Mouse (Mus musculus) liver, embryonic 12.5 days (tissue): ENCODE data around the gene Gm42791. TPM values are rescaled to one million over a fixed set of nuclear protein-coding genes. Genes with fewer than 3 reads are reported as not detected.

Experiments used
- ATAC-seq: fragments of 200-750 bp; cut with Nextera tagmentation; 2 replicates; pipeline ENCODE4 v1.8.0; 2017; ENCODE audit warnings: moderate number of reproducible peaks, mild to moderate bottlenecking, moderate library complexity
- H3K27ac ChIP-seq: fragments of 300-500 bp; sonication (generic); 2 replicates; pipeline ENCODE4 v1.5.1; 2016; ENCODE audit warnings: mild to moderate bottlenecking
- H3K27me3 ChIP-seq: fragments of 300-500 bp; sonication (generic); replicated peaks from 2 replicates; pipeline ENCODE4 v1.6.1; 2016; ENCODE audit warnings: mild to moderate bottlenecking, moderate library complexity
- H3K36me3 ChIP-seq: fragments of 300-500 bp; sonication (generic); 2 replicates; pipeline ENCODE4 v1.6.1; 2016; ENCODE audit warnings: mild to moderate bottlenecking, moderate library complexity
- H3K4me1 ChIP-seq: fragments of 300-500 bp; sonication (generic); 2 replicates; pipeline ENCODE4 v1.6.1; 2016
- H3K4me2 ChIP-seq: fragments of 300-500 bp; sonication (generic); 2 replicates; pipeline ENCODE4 v1.6.1; 2016; ENCODE audit warnings: mild to moderate bottlenecking, moderate library complexity
- H3K4me3 ChIP-seq: fragments of 300-500 bp; sonication (generic); 2 replicates; pipeline ENCODE4 v1.5.1; 2016; ENCODE audit warnings: mild to moderate bottlenecking, moderate library complexity
- H3K9ac ChIP-seq: fragments of 300-500 bp; sonication (generic); 2 replicates; pipeline ENCODE4 v1.6.1; 2016; ENCODE audit warnings: mild to moderate bottlenecking, moderate library complexity
- H3K9me3 ChIP-seq: fragments of 300-500 bp; sonication (generic); replicated peaks from 2 replicates; pipeline ENCODE4 v1.6.1; 2016; ENCODE audit warnings: mild to moderate bottlenecking, moderate library complexity
- WGBS: fragments of 180-500 bp; shearing (Covaris S2); methylation state at CpG from one replicate; pipeline ENCODE4 v1.1.7; 2016; ENCODE audit not compliant: insufficient replicate concordance; 5-methylcytosine and 5-hydroxymethylcytosine counted together
- polyA plus RNA-seq: library from polyadenylated mRNA; unstranded; fragments of >200 nt; fragmentation: Nextera tagmentation; extraction: Ambion mirVana; gene quantifications from 2 replicates; pipeline ENCODE4 v1.2.1, GENCODE M21; 2016

Gm42791 gene
- 0.51 and 1.7 TPM in 2 replicates for polyA plus RNA-seq

- Histone ChIP-seq H3K27me3 (no peaks in the 10 kb centered on the region), H3K4me2 (peak within 1 kb of the TSS; percentile 86), H3K27ac (peak within 1 kb of the TSS; percentile 73), H3K4me1 (peaks cover 46% of the 10 kb centered on the region), H3K9me3 (no peaks in the 10 kb centered on the region), H3K36me3 (peaks cover 8% of the 10 kb centered on the region), H3K4me3 (peak within 1 kb of the TSS; percentile 62), H3K9ac (peak within 1 kb of the TSS; percentile 72)
- peak; percentile 76 for ATAC-seq
- WGBS = 4% methylated on average over 33 of the region's 33 CpGs
Observed at GRCm38 (mm10) chr5:148994706-148995414, at the start of gene Gm42791. Gene Gm42791, minus strand, starts transcription at chr5:148995147.

- H3K9me3 ChIP-seq = 0 out of 2 replicates have a peak, but pooled peaks cover 6% of the 10 kb centered on the region
- no peak for ATAC-seq
- no peak overlapping the region for H3K9ac ChIP-seq
- H3K4me2 ChIP-seq = no peak overlapping the region
- peaks cover 29% of the 10 kb centered on the region for H3K36me3 ChIP-seq
- no peak overlapping the region for H3K27ac ChIP-seq
- 81% methylated on average over 4 of the region's 4 CpGs for WGBS
- no peak overlapping the region for H3K4me3 ChIP-seq
- H3K27me3 ChIP-seq = no peaks in the 10 kb centered on the region
- no peaks in the 10 kb centered on the region for H3K4me1 ChIP-seq
Observed at GRCm38 (mm10) chr5:149044067-149044466, 49.1 kb upstream of the Gm42791 start.

GRCm38 (mm10) chr5:149043240-149043639 is 48.3 kb upstream of the Gm42791 start:
- peaks cover 25% of the 10 kb centered on the region for H3K36me3 ChIP-seq
- no peak overlapping the region for H3K4me2 ChIP-seq
- H3K4me1 ChIP-seq = no peaks in the 10 kb centered on the region
- no peak overlapping the region for H3K4me3 ChIP-seq
- no peaks in the 10 kb centered on the region for H3K27me3 ChIP-seq
- 0 out of 2 replicates have a peak, but pooled peaks cover 6% of the 10 kb centered on the region for H3K9me3 ChIP-seq
- no peak for ATAC-seq
- H3K9ac ChIP-seq = no peak overlapping the region
- 80% methylated on average over 6 of the region's 6 CpGs for WGBS
- no peak overlapping the region for H3K27ac ChIP-seq

- WGBS = 82% methylated on average over 5 of the region's 5 CpGs
- Histone ChIP-seq H3K4me3 (no peak overlapping the region), H3K9ac (no peak overlapping the region), H3K4me2 (no peak overlapping the region), H3K27me3 (no peaks in the 10 kb centered on the region), H3K9me3 (peaks cover 12% of the 10 kb centered on the region), H3K36me3 (0 out of 2 replicates have a peak, but pooled peaks cover under 1% of the 10 kb centered on the region), H3K4me1 (0 out of 2 replicates have a peak, but pooled peaks cover 2% of the 10 kb centered on the region), H3K27ac (no peak overlapping the region)
- no peak for ATAC-seq
Observed at GRCm38 (mm10) chr5:149039825-149040224, 44.9 kb upstream of the Gm42791 start.

- H3K9ac ChIP-seq = no peak overlapping the region
- peaks cover 12% of the 10 kb centered on the region for H3K9me3 ChIP-seq
- 40% methylated on average over 10 of the region's 10 CpGs for WGBS
- no peak overlapping the region for H3K4me2 ChIP-seq
- no peak overlapping the region for H3K27ac ChIP-seq
- 0 out of 2 replicates have a peak, but pooled peaks cover 2% of the 10 kb centered on the region for H3K4me1 ChIP-seq
- H3K4me3 ChIP-seq = no peak overlapping the region
- no peak for ATAC-seq
- H3K36me3 ChIP-seq = no peaks in the 10 kb centered on the region
- H3K27me3 ChIP-seq = no peaks in the 10 kb centered on the region
Observed at GRCm38 (mm10) chr5:149037729-149038128, 42.8 kb upstream of the Gm42791 start.

- 90% methylated on average over 3 of the region's 3 CpGs for WGBS
- no peak for ATAC-seq
- Histone ChIP-seq H3K36me3 (no peaks in the 10 kb centered on the region), H3K9ac (no peak overlapping the region), H3K27me3 (no peaks in the 10 kb centered on the region), H3K4me1 (peaks cover 4% of the 10 kb centered on the region; the same call in 1 of the 2 replicates), H3K27ac (no peak overlapping the region), H3K4me3 (no peak overlapping the region), H3K9me3 (peaks cover 12% of the 10 kb centered on the region), H3K4me2 (no peak overlapping the region)
Observed at GRCm38 (mm10) chr5:149036920-149037319, 42.0 kb upstream of the Gm42791 start.

- Histone ChIP-seq H3K4me3 (no peak overlapping the region), H3K9me3 (peaks cover 5% of the 10 kb centered on the region), H3K4me2 (no peak overlapping the region), H3K36me3 (no peaks in the 10 kb centered on the region), H3K4me1 (peaks cover 42% of the 10 kb centered on the region), H3K27me3 (no peaks in the 10 kb centered on the region), H3K9ac (no peak overlapping the region), H3K27ac (no peak overlapping the region)
- 89% methylated on average over 4 of the region's 4 CpGs for WGBS
- ATAC-seq = no peak
Observed at GRCm38 (mm10) chr5:149032438-149032837, 37.5 kb upstream of the Gm42791 start.

- Histone ChIP-seq H3K36me3 (no peaks in the 10 kb centered on the region), H3K9ac (peak overlapping the region; percentile 69), H3K9me3 (no peaks in the 10 kb centered on the region; the same call in 1 of the 2 replicates), H3K4me1 (peaks cover 41% of the 10 kb centered on the region), H3K27me3 (no peaks in the 10 kb centered on the region), H3K27ac (peak overlapping the region; percentile 65), H3K4me2 (peak overlapping the region; percentile 76), H3K4me3 (peak overlapping the region; percentile 60)
- WGBS = 5% methylated on average over 30 of the region's 30 CpGs
- ATAC-seq = peak; percentile 59
Observed at GRCm38 (mm10) chr5:149031199-149031750, 36.3 kb upstream of the Gm42791 start.

GRCm38 (mm10) chr5:149030103-149030502 is 35.2 kb upstream of the Gm42791 start:
- Histone ChIP-seq H3K27ac (no peak overlapping the region), H3K4me2 (no peak overlapping the region), H3K27me3 (no peaks in the 10 kb centered on the region), H3K9ac (no peak overlapping the region), H3K9me3 (no peaks in the 10 kb centered on the region), H3K4me1 (peaks cover 41% of the 10 kb centered on the region), H3K4me3 (no peak overlapping the region), H3K36me3 (no peaks in the 10 kb centered on the region)
- peak; percentile 25; the same call in 1 of the 2 replicates for ATAC-seq
- 64% methylated on average over 2 of the region's 2 CpGs for WGBS

GRCm38 (mm10) chr5:149028394-149028793 is 33.4 kb upstream of the Gm42791 start:
- H3K27me3 ChIP-seq = no peaks in the 10 kb centered on the region
- 21% methylated on average over 5 of the region's 5 CpGs for WGBS
- no peak for ATAC-seq
- H3K9me3 ChIP-seq = no peaks in the 10 kb centered on the region
- H3K4me1 ChIP-seq = peaks cover 41% of the 10 kb centered on the region
- H3K9ac ChIP-seq = no peak overlapping the region
- H3K4me2 ChIP-seq = peak overlapping the region; percentile 20; the same call in 1 of the 2 replicates
- no peaks in the 10 kb centered on the region for H3K36me3 ChIP-seq
- no peak overlapping the region for H3K27ac ChIP-seq
- no peak overlapping the region for H3K4me3 ChIP-seq

GRCm38 (mm10) chr5:149027389-149027788 is 32.4 kb upstream of the Gm42791 start:
- no peak overlapping the region for H3K27ac ChIP-seq
- whole genome bisulfite sequencing = 72% methylated on average over 8 of the region's 8 CpGs
- no peak overlapping the region for H3K9ac ChIP-seq
- no peak for ATAC-seq
- H3K27me3 ChIP-seq = no peaks in the 10 kb centered on the region
- H3K4me1 ChIP-seq = peaks cover 41% of the 10 kb centered on the region
- H3K9me3 ChIP-seq = no peaks in the 10 kb centered on the region
- no peak overlapping the region for H3K4me3 ChIP-seq
- no peaks in the 10 kb centered on the region for H3K36me3 ChIP-seq
- H3K4me2 ChIP-seq = no peak overlapping the region

GRCm38 (mm10) chr5:149021120-149021519 is 26.2 kb upstream of the Gm42791 start:
- Histone ChIP-seq H3K27me3 (no peaks in the 10 kb centered on the region; the same call in 1 of the 2 replicates), H3K4me1 (peaks cover 6% of the 10 kb centered on the region), H3K4me2 (peak overlapping the region; percentile 10), H3K36me3 (no peaks in the 10 kb centered on the region), H3K9ac (no peak overlapping the region), H3K27ac (no peak overlapping the region), H3K4me3 (no peak overlapping the region), H3K9me3 (no peaks in the 10 kb centered on the region)
- 25% methylated on average over 7 of the region's 7 CpGs for WGBS
- no peak for ATAC-seq
